Mouse (Mus musculus): Measurements from ENCODE around the gene Tnrc6c. TPM values are rescaled to one million over a fixed set of nuclear protein-coding genes. Genes with fewer than 3 reads are reported as not detected.

Tnrc6c gene
- total RNA-seq, 2 experiments from 2014 or later: 18.5 to 24.8 TPM

- Histone ChIP-seq H3K4me3 (no peak overlapping the region), H3K27ac (no peak overlapping the region)
- TF ChIP-seq CTCF (IDR thresholded peaks at IDR 0.05): no peak
- DNase-seq: no peak
- intact Hi-C loops (cut with DNase I): no loop called here
Measured at GRCm38 (mm10) chr11:117769683-117770047, 115.6 kb downstream of the Tnrc6c start.

- H3K27ac ChIP-seq: no peak overlapping the region
- no peak overlapping the region for H3K4me3 ChIP-seq
- DNase-seq: no peak
- TF ChIP-seq CTCF (IDR thresholded peaks at IDR 0.05): no peak
- intact Hi-C loops (cut with DNase I): no loop called here
Measured at GRCm38 (mm10) chr11:117770407-117770806, 116.3 kb downstream of the Tnrc6c start.

GRCm38 (mm10) chr11:117772352-117772751 is 118.3 kb downstream of the Tnrc6c start:
- TF ChIP-seq CTCF (IDR thresholded peaks at IDR 0.05): no peak
- no peak for DNase-seq
- intact Hi-C loops (cut with DNase I): no loop called here

GRCm38 (mm10) chr11:117774925-117775324 is 120.8 kb downstream of the Tnrc6c start:
- intact Hi-C loops (cut with DNase I): no loop called here
- Histone ChIP-seq H3K27ac (no peak overlapping the region), H3K4me3 (no peak overlapping the region)
- no peak for TF ChIP-seq CTCF (IDR thresholded peaks at IDR 0.05)
- no peak for DNase-seq

More at GRCm38 (mm10) chr11:117772352-117772751, 118.3 kb downstream of the Tnrc6c start:
- no peak overlapping the region for H3K4me3 ChIP-seq
- no peak overlapping the region for H3K27ac ChIP-seq

- intact Hi-C loops (cut with DNase I): no loop called here
- H3K27ac ChIP-seq: no peak overlapping the region
- no peak overlapping the region for H3K4me3 ChIP-seq
- no peak for DNase-seq
- no peak for TF ChIP-seq CTCF (IDR thresholded peaks at IDR 0.05)
Measured at GRCm38 (mm10) chr11:117775540-117775939, 121.5 kb downstream of the Tnrc6c start.

GRCm38 (mm10) chr11:117776085-117776792 is 122.2 kb downstream of the Tnrc6c start:
- Histone ChIP-seq H3K4me3 (no peak overlapping the region), H3K27ac (no peak overlapping the region)
- DNase-seq: no peak
- TF ChIP-seq CTCF (IDR thresholded peaks at IDR 0.05): no peak
- intact Hi-C loops (cut with DNase I): no loop called here

GRCm38 (mm10) chr11:117777111-117777510 is 123.0 kb downstream of the Tnrc6c start:
- TF ChIP-seq CTCF (IDR thresholded peaks at IDR 0.05): no peak
- DNase-seq: no peak
- no peak overlapping the region for H3K27ac ChIP-seq
- H3K4me3 ChIP-seq: no peak overlapping the region
- intact Hi-C loops (cut with DNase I): no loop called here

- Histone ChIP-seq H3K4me3 (no peak overlapping the region), H3K27ac (peak overlapping the region; percentile 84)
- no peak for TF ChIP-seq CTCF (IDR thresholded peaks at IDR 0.05)
- intact Hi-C loops (cut with DNase I): no loop called here
- peak; percentile 58 for DNase-seq
Measured at GRCm38 (mm10) chr11:117778031-117778430, 123.9 kb downstream of the Tnrc6c start.

- peak; percentile 44 for DNase-seq
- intact Hi-C loops (cut with DNase I): no loop called here
- Histone ChIP-seq H3K4me3 (peak overlapping the region; percentile 81), H3K27ac (peak overlapping the region; percentile 84)
- TF ChIP-seq CTCF (IDR thresholded peaks at IDR 0.05): no peak
Measured at GRCm38 (mm10) chr11:117778851-117779433, 124.9 kb downstream of the Tnrc6c start.

- H3K4me3 ChIP-seq: peak overlapping the region; percentile 81
- DNase-seq: peak; percentile 76
- TF ChIP-seq CTCF (IDR thresholded peaks at IDR 0.05): no peak
- H3K27ac ChIP-seq: peak overlapping the region; percentile 84
- intact Hi-C loops (cut with DNase I): no loop called here
Measured at GRCm38 (mm10) chr11:117779434-117780198, 125.5 kb downstream of the Tnrc6c start.

GRCm38 (mm10) chr11:117780199-117780515 is 126.1 kb downstream of the Tnrc6c start:
- peak overlapping the region; percentile 81 for H3K4me3 ChIP-seq
- DNase-seq: no peak
- peak overlapping the region; percentile 84 for H3K27ac ChIP-seq
- no peak for TF ChIP-seq CTCF (IDR thresholded peaks at IDR 0.05)
- intact Hi-C loops (cut with DNase I): no loop called here

- intact Hi-C loops (cut with DNase I): no loop called here
- Histone ChIP-seq H3K4me3 (peak overlapping the region; percentile 81), H3K27ac (peak overlapping the region; percentile 84)
- TF ChIP-seq CTCF (IDR thresholded peaks at IDR 0.05): peak; percentile 15; the same call in 1 of the 2 replicates
- DNase-seq: peak; percentile 90
Measured at GRCm38 (mm10) chr11:117780582-117781111, 126.6 kb downstream of the Tnrc6c start.
